Mouse (Mus musculus) ES-E14 (cell line): ENCODE data around the gene Kirrel3.

ENCODE experiments used
- CHD2 ChIP-seq: IDR thresholded peaks from 2 replicates; pipeline ENCODE4 v1.6.1; 2014; ENCODE audit warnings: mild to moderate bottlenecking, low read depth, low read length, inconsistent platforms
- MAFK ChIP-seq: IDR thresholded peaks from 2 replicates; pipeline ENCODE4 v1.6.1; 2014; ENCODE audit warnings: mild to moderate bottlenecking, low read depth, low read length, inconsistent platforms; ENCODE audit not compliant: insufficient read depth
- ZC3H11A ChIP-seq: IDR thresholded peaks from 2 replicates; pipeline ENCODE4 v1.6.1; 2012; ENCODE audit warnings: low read depth, mild to moderate bottlenecking, inconsistent platforms, low read length, borderline replicate concordance
- ZNF384 ChIP-seq: IDR thresholded peaks from 2 replicates; pipeline ENCODE4 v1.6.1; 2012; ENCODE audit warnings: low read depth, low read length, inconsistent platforms

- TF ChIP-seq CHD2, result no peak
- no peak for TF ChIP-seq ZNF384
- TF ChIP-seq MAFK, result no peak
- no peak for TF ChIP-seq ZC3H11A
These were observed 93.5 kb downstream of the Kirrel3 start for GRCm38 (mm10) chr9:34579174-34579573.
